Mouse (Mus musculus) embryonic fibroblast, embryonic 13.5 days (primary cell): Measurements from ENCODE around the gene Xcl1.

Experiments
- CTCF ChIP-seq: IDR thresholded peaks from 2 replicates; pipeline ENCODE4 v1.5.1; 2011; ENCODE audit warnings: mild to moderate bottlenecking, control low read depth, low read length, moderate library complexity, borderline replicate concordance; ENCODE audit not compliant: insufficient read depth
- POLR2A ChIP-seq: IDR thresholded peaks from 2 replicates; pipeline ENCODE4 v1.6.1; 2011; ENCODE audit warnings: low read depth, mild to moderate bottlenecking, control low read depth, low read length, moderate library complexity

DNA sequence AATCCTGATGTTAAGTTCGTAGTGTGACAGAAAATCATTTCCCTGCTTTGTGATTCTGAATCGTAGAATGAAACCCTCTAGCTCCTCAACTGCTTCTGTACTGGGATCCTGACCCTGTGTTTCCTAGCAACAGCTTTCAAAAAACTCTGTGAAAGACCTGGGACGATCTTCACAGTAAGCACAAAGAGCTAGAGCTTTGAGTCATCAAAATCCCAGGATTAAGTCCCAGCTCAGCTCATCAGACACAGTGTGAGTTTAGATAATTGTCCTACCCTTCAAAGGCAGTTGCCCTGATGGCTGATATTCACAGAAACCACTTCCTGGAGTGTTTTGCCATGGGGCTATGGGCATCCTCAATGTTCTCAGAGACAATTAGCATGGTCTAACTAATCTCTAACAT lies 38.5 kb upstream of the Xcl1 start:
- TF ChIP-seq CTCF (no peak), POLR2A (no peak)
